Mouse (Mus musculus) cerebellum, adult 2 months (tissue): ENCODE results near the gene Hdac4. TPM values are rescaled to one million over a fixed set of nuclear protein-coding genes. Genes with fewer than 3 reads are reported as not detected.

Experiments
- DNase-seq, 2 experiments: peaks; one replicate each; pipeline ENCODE4 v3.0.0; 2021
- H3K27ac ChIP-seq: fragments of 200-500 bp; 2 replicates; pipeline ENCODE4 v1.5.1; 2012; ENCODE audit warnings: low read length, control low read depth, inconsistent platforms; ENCODE audit not compliant: insufficient read depth
- H3K27me3 ChIP-seq: fragments of 200-500 bp; 2 replicates; pipeline ENCODE4 v1.6.1; 2012; ENCODE audit warnings: inconsistent platforms, mild to moderate bottlenecking, low read length, moderate library complexity; ENCODE audit not compliant: control insufficient read depth, insufficient read depth
- H3K4me1 ChIP-seq: fragments of 200-500 bp; 2 replicates; pipeline ENCODE4 v1.6.1; 2011; ENCODE audit warnings: low read length; ENCODE audit not compliant: control insufficient read depth, insufficient read depth
- H3K4me3 ChIP-seq: fragments of 200-500 bp; replicated peaks from 2 replicates; pipeline ENCODE3; 2011; ENCODE audit warnings: mild to moderate bottlenecking, low read depth, low read length, control low read depth; ENCODE audit not compliant: insufficient read depth
- CTCF ChIP-seq: fragments of 200-500 bp; IDR thresholded peaks from 2 replicates; pipeline ENCODE4 v1.5.1; 2011; ENCODE audit warnings: low read depth, mild to moderate bottlenecking, control low read depth, low read length, moderate library complexity, borderline replicate concordance; ENCODE audit not compliant: insufficient read depth
- POLR2A ChIP-seq: fragments of 200-500 bp; IDR thresholded peaks from 2 replicates; pipeline ENCODE4 v1.6.1; 2011; ENCODE audit warnings: low read length, control low read depth, borderline replicate concordance; ENCODE audit not compliant: insufficient read depth
- WGBS: fragments of 180-500 bp; shearing (Covaris S2); methylation state at CpG from one replicate; pipeline ENCODE4 v1.1.7; 2018; 5-methylcytosine and 5-hydroxymethylcytosine counted together
- polyA plus RNA-seq: library from polyadenylated mRNA; depleted of rRNA; stranded (reverse); fragments of >200 nt; gene quantifications from 2 replicates; pipeline ENCODE4 v1.2.3, GENCODE M21; 2012

The Hdac4 gene
- polyA plus RNA-seq, 1 experiment = 24.7 TPM

- H3K4me1 ChIP-seq = peaks cover 11% of the 10 kb centered on the region
- peak; percentile 48 to 51 for DNase-seq
- H3K27ac ChIP-seq = no peak overlapping the region
- no peak overlapping the region for H3K4me3 ChIP-seq
- 8% methylated on average over 8 of the region's 8 CpGs for WGBS
- no peak for TF ChIP-seq POLR2A
- TF ChIP-seq CTCF = no peak
- no peaks in the 10 kb centered on the region for H3K27me3 ChIP-seq
These were observed 208.1 kb downstream of the Hdac4 start for GRCm38 (mm10) chr1:91987431-91987830.

DNA sequence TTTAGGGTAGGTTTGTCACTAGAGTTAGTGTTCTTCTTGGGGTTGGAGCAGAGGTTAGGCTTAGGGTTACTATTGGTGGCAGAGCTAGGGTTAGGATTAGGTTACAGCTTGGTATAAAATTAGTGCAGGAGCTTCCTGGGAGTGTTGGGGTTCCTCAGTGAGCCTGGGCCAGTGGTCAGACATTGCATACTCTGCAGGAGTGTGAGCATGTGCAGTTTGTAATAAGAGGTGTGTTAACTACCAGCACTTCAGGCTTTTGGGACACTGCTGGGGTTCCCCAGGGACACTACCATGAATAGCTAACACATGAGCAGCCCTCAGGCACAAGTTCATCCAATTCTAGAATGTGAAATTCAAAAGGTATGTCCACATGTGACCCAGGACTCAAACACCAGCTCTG, 209.7 kb downstream of the Hdac4 start:
- Histone ChIP-seq H3K4me1 (peaks cover 11% of the 10 kb centered on the region), H3K4me3 (no peak overlapping the region), H3K27ac (no peak overlapping the region), H3K27me3 (no peaks in the 10 kb centered on the region)
- no peak for TF ChIP-seq POLR2A
- TF ChIP-seq CTCF = no peak
- no peak for DNase-seq

- no peak overlapping the region for H3K27ac ChIP-seq
- no peak for DNase-seq
- TF ChIP-seq POLR2A (no peak), CTCF (no peak)
- no peak overlapping the region for H3K4me3 ChIP-seq
- peaks cover 11% of the 10 kb centered on the region for H3K4me1 ChIP-seq
- WGBS = 89% methylated on average over 8 of the region's 8 CpGs
- no peaks in the 10 kb centered on the region for H3K27me3 ChIP-seq
These were observed 211.0 kb downstream of the Hdac4 start for GRCm38 (mm10) chr1:91984507-91984906.

GRCm38 (mm10) chr1:91981381-91981780, 214.1 kb downstream of the Hdac4 start:
- H3K4me3 ChIP-seq = no peak overlapping the region
- H3K27ac ChIP-seq = no peak overlapping the region
- H3K27me3 ChIP-seq = no peaks in the 10 kb centered on the region
- TF ChIP-seq POLR2A (no peak), CTCF (no peak)
- DNase-seq = no peak
- H3K4me1 ChIP-seq = peaks cover 5% of the 10 kb centered on the region; the same call in 1 of the 2 replicates
- WGBS = 76% methylated on average over 1 of the region's 1 CpGs

GRCm38 (mm10) chr1:91978443-91978842, 217.1 kb downstream of the Hdac4 start:
- H3K27ac ChIP-seq = no peak overlapping the region
- DNase-seq = peak; percentile 20 to 36
- no peaks in the 10 kb centered on the region for H3K27me3 ChIP-seq
- 31% methylated on average over 3 of the region's 3 CpGs for WGBS
- H3K4me3 ChIP-seq = no peak overlapping the region
- peaks cover 5% of the 10 kb centered on the region; the same call in 1 of the 2 replicates for H3K4me1 ChIP-seq
- TF ChIP-seq POLR2A (no peak), CTCF (peak; percentile 10; the same call in 1 of the 2 replicates)

DNA sequence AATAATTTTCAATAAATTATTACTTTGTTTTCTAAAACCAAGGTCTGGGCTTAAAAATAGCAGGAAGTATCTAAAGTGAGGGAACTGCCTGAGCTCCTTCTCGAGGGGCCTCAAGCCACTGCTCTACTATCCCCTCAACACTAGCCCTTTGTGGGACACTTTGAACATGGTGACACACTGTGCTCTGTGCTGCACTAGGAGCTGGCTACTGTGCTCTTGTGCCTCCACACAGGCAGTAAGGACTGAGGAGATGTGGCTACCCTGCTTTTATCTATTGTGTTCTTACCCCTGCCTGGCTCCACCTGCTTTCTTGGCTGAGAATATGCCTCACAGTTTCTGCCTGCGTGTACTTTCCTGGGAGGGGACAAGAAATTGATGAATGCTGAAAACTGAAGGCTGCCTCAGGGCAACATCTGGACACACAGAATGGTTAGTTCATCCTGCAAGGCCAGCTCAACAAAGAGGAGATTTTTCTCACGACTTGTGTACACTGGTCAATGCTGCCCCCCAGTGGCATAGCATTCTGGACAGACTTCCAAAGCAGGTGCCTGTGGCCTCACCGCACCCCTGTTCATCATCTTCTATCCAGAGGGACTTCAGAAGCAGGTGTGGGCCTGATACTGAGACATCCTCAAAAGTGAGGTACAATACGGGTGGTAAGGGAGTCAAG, 226.7 kb downstream of the Hdac4 start:
- WGBS = 54% methylated on average over 5 of the region's 5 CpGs
- Histone ChIP-seq H3K4me3 (no peak overlapping the region), H3K4me1 (no peaks in the 10 kb centered on the region), H3K27ac (no peak overlapping the region), H3K27me3 (no peaks in the 10 kb centered on the region)
- no peak for TF ChIP-seq POLR2A
- peak; percentile 70 for TF ChIP-seq CTCF
- peak; percentile 40 to 49 for DNase-seq

GRCm38 (mm10) chr1:91967041-91967440, 228.5 kb downstream of the Hdac4 start:
- TF ChIP-seq POLR2A (no peak), CTCF (no peak)
- 0% methylated on average over 1 of the region's 1 CpGs for WGBS
- H3K27ac ChIP-seq = no peak overlapping the region
- no peaks in the 10 kb centered on the region for H3K4me1 ChIP-seq
- H3K27me3 ChIP-seq = no peaks in the 10 kb centered on the region
- DNase-seq = peak in 1 of 2 experiments; percentile 22
- H3K4me3 ChIP-seq = no peak overlapping the region
